Mouse (Mus musculus): ENCODE results near the gene Map4k5. TPM values are rescaled to one million over a fixed set of nuclear protein-coding genes. Genes with fewer than 3 reads are reported as not detected.

Map4k5 gene
- polyA plus RNA-seq, 1 experiment from 2014 or later, result 32.7 TPM

DNA sequence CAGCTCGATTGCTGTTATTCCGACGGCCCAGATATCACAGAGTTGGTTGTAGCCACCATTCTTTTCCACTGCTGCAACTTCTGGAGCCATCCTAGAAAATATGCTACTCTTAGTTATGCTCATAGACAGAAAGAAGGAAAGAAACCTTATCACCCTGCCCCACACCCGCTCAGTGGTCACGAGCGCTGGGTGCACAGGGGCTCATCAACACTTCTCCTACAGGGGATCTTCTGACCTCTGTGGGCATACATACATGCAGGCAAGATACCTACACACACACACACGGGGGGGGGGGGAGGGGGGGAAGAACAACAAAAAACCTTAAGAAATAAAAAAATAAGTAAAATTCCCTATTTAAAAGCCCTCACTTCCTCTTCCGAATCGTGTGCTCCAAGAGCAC is 47.3 kb downstream of the Map4k5 start:
- Histone ChIP-seq H3K27ac (ENCODE audit: low read depth, low read length) (no peak overlapping the region), H3K4me2 (ENCODE audit: low read depth, low read length, severe bottlenecking) (no peak overlapping the region), H3K4me3 (ENCODE audit: low read depth, low read length) (no peak overlapping the region), H3K36me3 (ENCODE audit: control insufficient read depth, insufficient read depth, low read length) (no peaks in the 10 kb centered on the region), H3K4me1 (replicated peaks; ENCODE audit: control insufficient read depth, insufficient read depth, low read length) (no peaks in the 10 kb centered on the region), H3K27me3 (ENCODE audit: control insufficient read depth, insufficient read depth, low read length) (no peaks in the 10 kb centered on the region), H3K9me3 (ENCODE audit: control insufficient read depth, low read length) (no peaks in the 10 kb centered on the region), H3K9ac (ENCODE audit: low read length) (no peak overlapping the region)
- ATAC-seq (replicated peaks; ENCODE audit: low FRiP score) (no peak), DNase-seq (ENCODE audit: low spot score) (no peak)
- WGBS, result 89% methylated on average over 9 of the region's 9 CpGs

DNA sequence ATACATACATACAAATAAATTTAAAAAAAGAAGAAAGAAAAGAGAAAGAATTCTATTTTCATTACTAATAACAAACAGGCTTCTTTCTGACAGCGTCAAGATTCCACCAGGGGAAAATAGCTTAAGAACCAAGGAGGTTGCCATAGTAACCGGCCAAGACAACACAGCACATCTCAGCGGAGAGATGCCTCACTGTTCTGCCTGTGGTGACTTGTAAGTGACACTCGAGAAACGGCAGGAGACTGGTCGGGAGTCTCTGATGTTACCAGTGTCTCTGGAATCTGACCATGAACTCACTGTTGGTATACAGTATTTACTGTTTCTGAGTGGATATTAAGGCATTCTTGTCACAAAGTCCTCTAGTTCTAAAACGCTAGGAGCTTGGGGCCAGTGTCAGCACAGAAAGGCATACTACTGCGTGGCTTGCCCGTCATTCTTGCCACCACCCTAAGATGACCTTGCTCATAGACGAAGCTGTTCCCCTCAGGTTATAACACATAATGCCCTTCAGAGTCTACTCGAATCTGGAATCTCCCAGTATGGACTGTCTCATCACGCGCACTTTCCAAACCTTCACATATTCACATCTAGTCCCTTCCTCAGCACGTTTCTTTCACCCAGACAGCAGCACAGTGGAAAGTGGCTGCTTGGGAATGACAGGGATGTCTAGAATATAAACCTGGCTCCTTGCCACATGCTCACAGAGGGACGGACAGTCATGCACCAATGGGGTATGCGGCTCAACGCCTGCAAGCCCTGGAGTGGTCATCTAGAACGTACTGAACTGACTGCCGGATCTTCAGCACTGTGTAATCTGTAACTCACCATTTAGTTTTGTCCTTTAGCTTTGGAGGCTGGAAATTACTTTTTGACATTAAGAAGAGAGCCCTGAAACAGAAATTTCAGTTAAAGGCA is 49.2 kb downstream of the Map4k5 start:
- H3K4me1 ChIP-seq (replicated peaks; ENCODE audit: control insufficient read depth, insufficient read depth, low read length), result no peaks in the 10 kb centered on the region
- H3K9me3 ChIP-seq (ENCODE audit: control insufficient read depth, low read length), result no peaks in the 10 kb centered on the region
- no peaks in the 10 kb centered on the region for H3K27me3 ChIP-seq (ENCODE audit: control insufficient read depth, insufficient read depth, low read length)
- H3K4me2 ChIP-seq (ENCODE audit: low read depth, low read length, severe bottlenecking), result no peak overlapping the region
- DNase-seq (ENCODE audit: low spot score) (no peak), ATAC-seq (replicated peaks; ENCODE audit: low FRiP score) (no peak)
- H3K36me3 ChIP-seq (ENCODE audit: control insufficient read depth, insufficient read depth, low read length), result no peaks in the 10 kb centered on the region
- no peak overlapping the region for H3K4me3 ChIP-seq (ENCODE audit: low read depth, low read length)
- no peak overlapping the region for H3K27ac ChIP-seq (ENCODE audit: low read depth, low read length)
- WGBS, result 72% methylated on average over 19 of the region's 19 CpGs
- H3K9ac ChIP-seq (ENCODE audit: low read length), result no peak overlapping the region

DNA sequence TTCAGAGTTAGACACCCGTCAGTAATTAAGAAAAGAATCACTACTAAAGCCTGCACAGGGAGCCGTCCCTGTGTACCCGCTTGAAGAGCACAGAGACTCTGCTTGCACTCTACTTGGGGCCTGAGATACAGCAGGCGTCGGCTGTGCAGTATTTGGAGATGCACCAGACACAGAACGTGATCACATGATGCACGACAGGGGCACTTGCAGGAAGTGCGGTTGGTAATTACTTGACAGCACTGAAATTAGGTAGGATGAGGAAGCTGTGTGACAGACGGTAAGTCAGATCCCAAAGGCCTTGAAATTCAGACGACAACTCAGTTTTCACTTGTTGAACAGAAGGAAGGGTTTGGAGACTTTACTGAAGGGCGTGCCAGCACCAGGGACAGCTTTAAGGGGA is 54.6 kb downstream of the Map4k5 start:
- H3K36me3 ChIP-seq (ENCODE audit: control insufficient read depth, insufficient read depth, low read length), result no peaks in the 10 kb centered on the region
- WGBS, result 86% methylated on average over 11 of the region's 11 CpGs

DNA sequence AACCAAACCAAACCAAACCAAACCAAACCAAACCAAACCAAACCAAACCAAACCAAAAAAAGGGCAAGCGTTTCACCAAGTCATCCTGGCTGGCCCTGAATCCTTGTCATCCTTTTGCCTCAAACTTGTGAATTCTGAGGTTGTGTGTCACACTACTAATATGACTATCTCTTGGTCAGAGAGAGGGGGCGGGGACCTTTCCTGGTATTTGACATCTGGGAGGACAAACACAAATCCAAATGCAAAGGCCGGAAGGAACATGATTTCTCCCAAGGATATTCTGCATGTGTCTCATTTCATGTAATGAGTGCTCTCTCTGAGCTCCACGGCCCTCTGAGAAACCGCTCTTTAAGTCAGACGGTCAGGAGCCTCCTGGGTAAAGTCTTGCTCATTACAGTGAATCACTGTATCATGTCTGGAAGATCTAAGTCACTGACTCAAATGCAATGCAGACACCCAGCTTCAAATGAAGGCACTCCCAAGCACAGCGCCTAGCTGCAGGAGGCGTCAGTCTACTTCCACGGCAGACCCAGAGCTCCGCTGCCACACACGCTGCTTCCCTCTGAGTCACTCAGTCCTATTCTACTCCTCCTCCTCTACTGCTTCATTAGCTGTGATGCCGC is 58.9 kb downstream of the Map4k5 start:
- no peak for DNase-seq (ENCODE audit: low spot score)
- ATAC-seq (replicated peaks; ENCODE audit: low FRiP score), result no peak
- Histone ChIP-seq H3K36me3 (ENCODE audit: control insufficient read depth, insufficient read depth, low read length) (no peaks in the 10 kb centered on the region), H3K9ac (ENCODE audit: low read length) (no peak overlapping the region), H3K4me3 (ENCODE audit: low read depth, low read length) (no peak overlapping the region), H3K4me2 (ENCODE audit: low read depth, low read length, severe bottlenecking) (no peak overlapping the region), H3K4me1 (replicated peaks; ENCODE audit: control insufficient read depth, insufficient read depth, low read length) (no peaks in the 10 kb centered on the region), H3K27me3 (ENCODE audit: control insufficient read depth, insufficient read depth, low read length) (no peaks in the 10 kb centered on the region), H3K9me3 (ENCODE audit: control insufficient read depth, low read length) (no peaks in the 10 kb centered on the region), H3K27ac (ENCODE audit: low read depth, low read length) (no peak overlapping the region)
- WGBS, result 90% methylated on average over 12 of the region's 12 CpGs

More for the DNA sequence above, 54.6 kb downstream of the Map4k5 start:
- no peaks in the 10 kb centered on the region for H3K9me3 ChIP-seq (ENCODE audit: control insufficient read depth, low read length)
- H3K9ac ChIP-seq (ENCODE audit: low read length), result no peak overlapping the region
- ATAC-seq (replicated peaks; ENCODE audit: low FRiP score), result no peak
- no peaks in the 10 kb centered on the region for H3K4me1 ChIP-seq (replicated peaks; ENCODE audit: control insufficient read depth, insufficient read depth, low read length)
- no peak for DNase-seq (ENCODE audit: low spot score)
- H3K27me3 ChIP-seq (ENCODE audit: control insufficient read depth, insufficient read depth, low read length), result no peaks in the 10 kb centered on the region
- H3K4me3 ChIP-seq (ENCODE audit: low read depth, low read length), result no peak overlapping the region
- no peak overlapping the region for H3K4me2 ChIP-seq (ENCODE audit: low read depth, low read length, severe bottlenecking)
- H3K27ac ChIP-seq (ENCODE audit: low read depth, low read length), result no peak overlapping the region

DNA sequence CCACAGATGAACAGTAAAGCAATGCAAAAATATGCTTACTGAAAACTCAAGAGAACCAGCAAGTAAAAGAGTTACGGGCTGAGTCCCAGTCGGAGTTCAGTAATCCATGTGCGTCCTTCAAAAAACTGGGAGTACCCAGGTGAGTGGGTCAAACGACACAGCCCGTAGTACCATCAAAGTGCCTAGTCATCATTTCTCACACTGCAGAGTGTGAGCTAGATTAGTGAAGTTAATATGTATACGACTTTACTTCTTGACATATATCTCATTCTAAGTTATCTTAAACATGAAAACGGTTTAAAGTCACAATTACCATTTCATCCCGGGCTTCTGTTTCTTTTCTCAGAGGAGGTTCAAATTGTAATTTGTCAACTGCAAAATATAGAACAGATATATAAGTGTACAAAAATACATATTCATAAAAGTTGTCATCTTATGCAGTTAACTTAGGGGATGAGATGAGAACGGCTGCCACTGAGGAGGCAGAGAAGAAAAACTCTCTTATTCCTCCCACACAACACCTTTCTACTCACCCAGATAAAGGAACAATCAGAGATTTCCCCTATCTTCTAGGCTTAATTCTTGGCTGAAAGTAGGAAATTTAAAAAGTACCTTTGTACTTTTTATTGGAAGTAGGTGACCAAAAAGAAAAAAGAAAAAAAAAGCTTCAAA is 61.6 kb downstream of the Map4k5 start:
- H3K4me1 ChIP-seq (replicated peaks; ENCODE audit: control insufficient read depth, insufficient read depth, low read length), result 0 out of 2 replicates have a peak, but pooled peaks cover 2% of the 10 kb centered on the region
- WGBS, result 96% methylated on average over 9 of the region's 9 CpGs
- H3K9me3 ChIP-seq (ENCODE audit: control insufficient read depth, low read length), result no peaks in the 10 kb centered on the region
- H3K4me2 ChIP-seq (ENCODE audit: low read depth, low read length, severe bottlenecking), result no peak overlapping the region
- H3K27ac ChIP-seq (ENCODE audit: low read depth, low read length), result no peak overlapping the region
- H3K36me3 ChIP-seq (ENCODE audit: control insufficient read depth, insufficient read depth, low read length), result no peaks in the 10 kb centered on the region; the same call in 1 of the 2 replicates
- no peak for DNase-seq (ENCODE audit: low spot score)
- no peak overlapping the region for H3K9ac ChIP-seq (ENCODE audit: low read length)
- ATAC-seq (replicated peaks; ENCODE audit: low FRiP score), result no peak
- H3K27me3 ChIP-seq (ENCODE audit: control insufficient read depth, insufficient read depth, low read length), result no peaks in the 10 kb centered on the region
- no peak overlapping the region for H3K4me3 ChIP-seq (ENCODE audit: low read depth, low read length)

DNA sequence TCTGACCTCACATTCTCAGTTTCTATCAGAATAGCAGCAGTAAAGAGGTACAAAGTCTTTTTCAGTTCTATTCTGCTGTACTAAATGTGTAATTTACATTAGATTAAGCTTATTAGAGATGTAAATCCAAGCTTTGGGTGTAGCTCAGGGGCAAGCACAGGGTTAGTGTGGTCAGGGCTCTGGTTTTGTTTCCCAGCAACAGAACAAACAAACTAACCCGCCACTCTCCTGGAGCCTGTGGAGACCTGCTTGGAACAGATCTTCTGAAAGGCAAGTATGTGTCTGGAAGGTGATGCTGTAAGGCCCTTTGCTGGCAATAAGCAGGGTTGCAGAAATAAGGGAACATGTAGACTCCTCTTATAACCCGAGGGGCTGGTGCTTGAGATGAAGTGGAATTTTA is 64.8 kb downstream of the Map4k5 start:
- no peak overlapping the region for H3K27ac ChIP-seq (ENCODE audit: low read depth, low read length)
- no peak overlapping the region for H3K4me2 ChIP-seq (ENCODE audit: low read depth, low read length, severe bottlenecking)
- H3K4me3 ChIP-seq (ENCODE audit: low read depth, low read length), result no peak overlapping the region
- H3K27me3 ChIP-seq (ENCODE audit: control insufficient read depth, insufficient read depth, low read length), result no peaks in the 10 kb centered on the region
- 66% methylated on average over 2 of the region's 2 CpGs for WGBS
- H3K9ac ChIP-seq (ENCODE audit: low read length), result no peak overlapping the region
- H3K9me3 ChIP-seq (ENCODE audit: control insufficient read depth, low read length), result no peaks in the 10 kb centered on the region
- H3K4me1 ChIP-seq (replicated peaks; ENCODE audit: control insufficient read depth, insufficient read depth, low read length), result 0 out of 2 replicates have a peak, but pooled peaks cover 2% of the 10 kb centered on the region
- ATAC-seq (replicated peaks; ENCODE audit: low FRiP score) (no peak), DNase-seq (ENCODE audit: low spot score) (no peak)
- H3K36me3 ChIP-seq (ENCODE audit: control insufficient read depth, insufficient read depth, low read length), result no peaks in the 10 kb centered on the region; the same call in 1 of the 2 replicates

DNA sequence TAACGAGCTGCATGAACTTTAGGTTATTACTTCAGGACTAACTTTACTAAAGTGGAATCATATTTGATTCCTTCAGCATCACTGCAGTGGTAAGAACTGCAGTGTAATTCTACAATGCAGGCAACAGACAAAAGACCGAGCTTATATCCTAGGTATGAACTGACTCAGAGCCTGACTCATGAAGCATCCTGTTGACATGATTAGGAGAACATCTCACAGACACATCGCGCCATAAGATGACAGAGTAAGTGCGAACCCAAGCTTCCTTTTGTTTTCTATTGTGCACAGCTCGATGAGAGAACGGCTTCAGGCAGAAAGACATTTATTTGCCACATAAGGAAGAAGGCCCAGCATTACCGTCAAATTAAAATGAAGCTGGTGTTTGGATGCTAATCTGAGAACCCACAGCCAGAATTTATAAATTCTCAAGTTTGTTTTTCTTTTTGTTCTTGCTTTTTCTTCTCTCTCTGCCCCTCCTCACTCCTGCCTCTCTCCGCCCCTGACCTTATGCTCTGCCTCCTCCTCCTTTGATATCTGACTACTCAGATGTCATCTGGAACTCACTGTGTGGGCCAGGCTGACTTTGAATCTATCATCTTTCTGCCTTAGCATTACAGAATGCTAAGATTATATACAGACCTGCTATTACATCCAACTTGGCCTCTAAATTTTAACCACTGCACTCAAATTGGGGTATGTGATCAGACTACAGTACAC is 68.0 kb downstream of the Map4k5 start:
- H3K9ac ChIP-seq (ENCODE audit: low read length), result no peak overlapping the region
- 89% methylated on average over 9 of the region's 9 CpGs for WGBS
- H3K4me3 ChIP-seq (ENCODE audit: low read depth, low read length), result no peak overlapping the region
- ATAC-seq (replicated peaks; ENCODE audit: low FRiP score) (no peak), DNase-seq (ENCODE audit: low spot score) (no peak)
- H3K36me3 ChIP-seq (ENCODE audit: control insufficient read depth, insufficient read depth, low read length), result peaks cover 7% of the 10 kb centered on the region; the same call in 1 of the 2 replicates
- H3K27ac ChIP-seq (ENCODE audit: low read depth, low read length), result no peak overlapping the region
- no peaks in the 10 kb centered on the region for H3K9me3 ChIP-seq (ENCODE audit: control insufficient read depth, low read length)
- H3K27me3 ChIP-seq (ENCODE audit: control insufficient read depth, insufficient read depth, low read length), result no peaks in the 10 kb centered on the region
- no peak overlapping the region for H3K4me2 ChIP-seq (ENCODE audit: low read depth, low read length, severe bottlenecking)
- H3K4me1 ChIP-seq (replicated peaks; ENCODE audit: control insufficient read depth, insufficient read depth, low read length), result 0 out of 2 replicates have a peak, but pooled peaks cover 2% of the 10 kb centered on the region

DNA sequence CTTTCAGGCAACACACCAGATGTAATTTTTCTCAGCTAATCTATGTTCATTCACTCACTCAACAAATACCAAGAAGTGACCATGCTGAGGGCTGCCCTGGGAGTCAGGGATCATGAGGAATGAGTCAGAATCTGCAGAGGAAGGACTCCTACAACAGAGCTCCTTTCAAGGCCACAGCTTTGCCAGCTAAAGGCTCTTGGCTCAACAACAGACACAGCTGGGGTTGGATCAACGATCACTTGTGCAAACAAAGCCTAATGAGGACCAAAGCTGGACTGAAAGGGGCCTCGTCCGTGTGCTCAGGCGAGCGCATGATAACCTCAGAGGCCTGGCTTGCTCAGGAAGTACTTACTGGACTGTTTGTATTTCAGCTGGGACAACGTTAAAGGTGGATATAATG is 78.7 kb downstream of the Map4k5 start:
- WGBS, result 9% methylated on average over 6 of the region's 6 CpGs
- Histone ChIP-seq H3K36me3 (ENCODE audit: control insufficient read depth, insufficient read depth, low read length) (no peaks in the 10 kb centered on the region), H3K4me3 (ENCODE audit: low read depth, low read length) (no peak overlapping the region), H3K4me2 (ENCODE audit: low read depth, low read length, severe bottlenecking) (no peak overlapping the region), H3K27me3 (ENCODE audit: control insufficient read depth, insufficient read depth, low read length) (no peaks in the 10 kb centered on the region), H3K9ac (ENCODE audit: low read length) (no peak overlapping the region), H3K4me1 (replicated peaks; ENCODE audit: control insufficient read depth, insufficient read depth, low read length) (peaks cover 8% of the 10 kb centered on the region; the same call in 1 of the 2 replicates), H3K9me3 (ENCODE audit: control insufficient read depth, low read length) (no peaks in the 10 kb centered on the region), H3K27ac (ENCODE audit: low read depth, low read length) (no peak overlapping the region)
- DNase-seq (ENCODE audit: low spot score), result no peak
- no peak for ATAC-seq (replicated peaks; ENCODE audit: low FRiP score)
